Mouse (Mus musculus): ENCODE measurements at regions not wholly inside any gene's neighbourhood (a gene's known extent, or its start where the extent isn't known, plus 50 kb on each side); places are given as distances from the start of the nearest gene placed in this dataset.
"Not testable (repeated sequence)": the region's sequence is repeated elsewhere in the genome, so short reads cannot be mapped to it uniquely, and the experiment has no call there.

- DNase-seq (ENCODE audit: low spot score) (no peak), ATAC-seq (no peak)
- WGBS: 24% methylated on average over 7 of the region's 7 CpGs
These were observed 72.6 kb upstream of the Cpsf6 start for GRCm38 (mm10) chr10:117452190-117452950.

GRCm38 (mm10) chr10:117451396-117452185 is 71.8 kb upstream of the Cpsf6 start:
- 91% methylated on average over 9 of the region's 9 CpGs for WGBS
- no peak overlapping the region for H3K4me3 ChIP-seq (ENCODE audit: low read depth, low read length)
- no peaks in the 10 kb centered on the region for H3K4me1 ChIP-seq (ENCODE audit: control insufficient read depth, insufficient read depth, low read length)
- H3K36me3 ChIP-seq (ENCODE audit: control insufficient read depth, insufficient read depth, low read length): no peaks in the 10 kb centered on the region
- H3K9me3 ChIP-seq (replicated peaks; ENCODE audit: control insufficient read depth, low read length): no peaks in the 10 kb centered on the region
- H3K27ac ChIP-seq (ENCODE audit: low read depth, low read length): no peak overlapping the region
- H3K27me3 ChIP-seq (replicated peaks; ENCODE audit: control insufficient read depth, insufficient read depth, low read length): no peaks in the 10 kb centered on the region
- no peak overlapping the region for H3K4me2 ChIP-seq (ENCODE audit: low read length)
- ATAC-seq (no peak), DNase-seq (ENCODE audit: low spot score) (no peak)
- H3K9ac ChIP-seq (ENCODE audit: low read length): no peak overlapping the region

More at GRCm38 (mm10) chr10:117452190-117452950, 72.6 kb upstream of the Cpsf6 start:
- H3K4me1 ChIP-seq (ENCODE audit: control insufficient read depth, insufficient read depth, low read length): no peaks in the 10 kb centered on the region
- no peaks in the 10 kb centered on the region for H3K9me3 ChIP-seq (replicated peaks; ENCODE audit: control insufficient read depth, low read length)
- H3K36me3 ChIP-seq (ENCODE audit: control insufficient read depth, insufficient read depth, low read length): no peaks in the 10 kb centered on the region
- no peak overlapping the region for H3K4me2 ChIP-seq (ENCODE audit: low read length)
- no peaks in the 10 kb centered on the region for H3K27me3 ChIP-seq (replicated peaks; ENCODE audit: control insufficient read depth, insufficient read depth, low read length)
- H3K9ac ChIP-seq (ENCODE audit: low read length): no peak overlapping the region
- no peak overlapping the region for H3K4me3 ChIP-seq (ENCODE audit: low read depth, low read length)
- no peak overlapping the region for H3K27ac ChIP-seq (ENCODE audit: low read depth, low read length)

GRCm38 (mm10) chr10:117450631-117451030 is 70.8 kb upstream of the Cpsf6 start:
- no peak for DNase-seq (ENCODE audit: low spot score)
- H3K27ac ChIP-seq (ENCODE audit: low read depth, low read length): no peak overlapping the region
- H3K9me3 ChIP-seq (replicated peaks; ENCODE audit: control insufficient read depth, low read length): no peaks in the 10 kb centered on the region
- no peak overlapping the region for H3K9ac ChIP-seq (ENCODE audit: low read length)
- H3K27me3 ChIP-seq (replicated peaks; ENCODE audit: control insufficient read depth, insufficient read depth, low read length): no peaks in the 10 kb centered on the region
- no peaks in the 10 kb centered on the region for H3K4me1 ChIP-seq (ENCODE audit: control insufficient read depth, insufficient read depth, low read length)
- no peak for ATAC-seq
- H3K36me3 ChIP-seq (ENCODE audit: control insufficient read depth, insufficient read depth, low read length): no peaks in the 10 kb centered on the region
- H3K4me3 ChIP-seq (ENCODE audit: low read depth, low read length): no peak overlapping the region
- WGBS: 94% methylated on average over 4 of the region's 4 CpGs
- no peak overlapping the region for H3K4me2 ChIP-seq (ENCODE audit: low read length)

GRCm38 (mm10) chr10:117450240-117450569 is 70.4 kb upstream of the Cpsf6 start:
- no peak overlapping the region for H3K9ac ChIP-seq (ENCODE audit: low read length)
- no peak overlapping the region for H3K27ac ChIP-seq (ENCODE audit: low read depth, low read length)
- no peaks in the 10 kb centered on the region for H3K9me3 ChIP-seq (replicated peaks; ENCODE audit: control insufficient read depth, low read length)
- ATAC-seq (no peak), DNase-seq (ENCODE audit: low spot score) (no peak)
- no peak overlapping the region for H3K4me2 ChIP-seq (ENCODE audit: low read length)
- no peaks in the 10 kb centered on the region for H3K27me3 ChIP-seq (replicated peaks; ENCODE audit: control insufficient read depth, insufficient read depth, low read length)
- no peak overlapping the region for H3K4me3 ChIP-seq (ENCODE audit: low read depth, low read length)
- 89% methylated on average over 1 of the region's 1 CpGs for WGBS
- no peaks in the 10 kb centered on the region for H3K36me3 ChIP-seq (ENCODE audit: control insufficient read depth, insufficient read depth, low read length)
- H3K4me1 ChIP-seq (ENCODE audit: control insufficient read depth, insufficient read depth, low read length): no peaks in the 10 kb centered on the region

GRCm38 (mm10) chr10:117449416-117450239 is 69.8 kb upstream of the Cpsf6 start:
- Histone ChIP-seq H3K27ac (ENCODE audit: low read depth, low read length) (no peak overlapping the region), H3K4me1 (ENCODE audit: control insufficient read depth, insufficient read depth, low read length) (no peaks in the 10 kb centered on the region), H3K4me3 (ENCODE audit: low read depth, low read length) (no peak overlapping the region), H3K27me3 (replicated peaks; ENCODE audit: control insufficient read depth, insufficient read depth, low read length) (no peaks in the 10 kb centered on the region), H3K9me3 (replicated peaks; ENCODE audit: control insufficient read depth, low read length) (no peaks in the 10 kb centered on the region), H3K4me2 (ENCODE audit: low read length) (no peak overlapping the region), H3K9ac (ENCODE audit: low read length) (no peak overlapping the region), H3K36me3 (ENCODE audit: control insufficient read depth, insufficient read depth, low read length) (no peaks in the 10 kb centered on the region)
- WGBS: 84% methylated on average over 3 of the region's 3 CpGs
- ATAC-seq (no peak), DNase-seq (ENCODE audit: low spot score) (no peak)

GRCm38 (mm10) chr10:117448783-117449182 is 69.0 kb upstream of the Cpsf6 start:
- not testable (repeated sequence) for H3K9ac ChIP-seq (ENCODE audit: low read length); H3K4me2 ChIP-seq (ENCODE audit: low read length); H3K27ac ChIP-seq (ENCODE audit: low read depth, low read length); H3K27me3 ChIP-seq (replicated peaks; ENCODE audit: control insufficient read depth, insufficient read depth, low read length); H3K4me1 ChIP-seq (ENCODE audit: control insufficient read depth, insufficient read depth, low read length); H3K9me3 ChIP-seq (replicated peaks; ENCODE audit: control insufficient read depth, low read length); H3K36me3 ChIP-seq (ENCODE audit: control insufficient read depth, insufficient read depth, low read length); DNase-seq (ENCODE audit: low spot score); ATAC-seq; H3K4me3 ChIP-seq (ENCODE audit: low read depth, low read length)
- WGBS: 95% methylated on average over 3 of the region's 3 CpGs

- Histone ChIP-seq H3K4me2 (ENCODE audit: low read length) (no peak overlapping the region), H3K4me1 (ENCODE audit: control insufficient read depth, insufficient read depth, low read length) (no peaks in the 10 kb centered on the region), H3K9me3 (replicated peaks; ENCODE audit: control insufficient read depth, low read length) (no peaks in the 10 kb centered on the region; the same call in 1 of the 2 replicates), H3K27ac (ENCODE audit: low read depth, low read length) (no peak overlapping the region), H3K4me3 (ENCODE audit: low read depth, low read length) (no peak overlapping the region), H3K27me3 (replicated peaks; ENCODE audit: control insufficient read depth, insufficient read depth, low read length) (no peaks in the 10 kb centered on the region), H3K9ac (ENCODE audit: low read length) (no peak overlapping the region), H3K36me3 (ENCODE audit: control insufficient read depth, insufficient read depth, low read length) (no peaks in the 10 kb centered on the region)
- 95% methylated on average over 8 of the region's 8 CpGs for WGBS
- no peak for ATAC-seq
- no peak for DNase-seq (ENCODE audit: low spot score)
These were observed 67.8 kb upstream of the Cpsf6 start for GRCm38 (mm10) chr10:117447626-117448025.

- Histone ChIP-seq H3K36me3 (ENCODE audit: control insufficient read depth, insufficient read depth, low read length) (no peaks in the 10 kb centered on the region), H3K9ac (ENCODE audit: low read length) (no peak overlapping the region), H3K9me3 (replicated peaks; ENCODE audit: control insufficient read depth, low read length) (no peaks in the 10 kb centered on the region; the same call in 1 of the 2 replicates), H3K4me3 (ENCODE audit: low read depth, low read length) (no peak overlapping the region), H3K27me3 (replicated peaks; ENCODE audit: control insufficient read depth, insufficient read depth, low read length) (no peaks in the 10 kb centered on the region), H3K4me2 (ENCODE audit: low read length) (no peak overlapping the region), H3K4me1 (ENCODE audit: control insufficient read depth, insufficient read depth, low read length) (no peaks in the 10 kb centered on the region), H3K27ac (ENCODE audit: low read depth, low read length) (no peak overlapping the region)
- ATAC-seq: no peak
- 79% methylated on average over 8 of the region's 8 CpGs for WGBS
- no peak for DNase-seq (ENCODE audit: low spot score)
These were observed 67.4 kb upstream of the Cpsf6 start for GRCm38 (mm10) chr10:117447206-117447605.

Measured in forebrain, embryonic 14.5 days (tissue).